Mouse (Mus musculus) olfactory bulb, adult 2 months (tissue): ENCODE data around the gene Gtf2h4.

ENCODE experiments used
- CTCF ChIP-seq: fragments of 200-500 bp; IDR thresholded peaks from 2 replicates; pipeline ENCODE4 v1.5.1; 2012; ENCODE audit warnings: low read depth, mild to moderate bottlenecking, low read length, moderate library complexity; ENCODE audit not compliant: insufficient read depth
- POLR2A ChIP-seq: fragments of 200-500 bp; IDR thresholded peaks from 2 replicates; pipeline ENCODE4 v1.6.1; 2012; ENCODE audit warnings: mild to moderate bottlenecking, low read depth, low read length, moderate library complexity; ENCODE audit not compliant: insufficient read depth

GRCm38 (mm10) chr17:35643609-35644236, 29.8 kb downstream of the Gtf2h4 start, which contains the start of gene Mucl3:
- TF ChIP-seq POLR2A = no peak
- no peak for TF ChIP-seq CTCF
